Mouse (Mus musculus) retina, postnatal 1 day (tissue): Measurements from ENCODE around the gene Ndufs8.
A peak's percentile ranks its signal among the peaks of the same experiment; 100 is the strongest.
"Not testable (repeated sequence)": the region's sequence is repeated elsewhere in the genome, so short reads cannot be mapped to it uniquely, and the experiment has no call there.

Experiments
- DNase-seq: peaks from one replicate; pipeline ENCODE4 v3.0.0-alpha.2; 2012

Ndufs8 gene

DNA sequence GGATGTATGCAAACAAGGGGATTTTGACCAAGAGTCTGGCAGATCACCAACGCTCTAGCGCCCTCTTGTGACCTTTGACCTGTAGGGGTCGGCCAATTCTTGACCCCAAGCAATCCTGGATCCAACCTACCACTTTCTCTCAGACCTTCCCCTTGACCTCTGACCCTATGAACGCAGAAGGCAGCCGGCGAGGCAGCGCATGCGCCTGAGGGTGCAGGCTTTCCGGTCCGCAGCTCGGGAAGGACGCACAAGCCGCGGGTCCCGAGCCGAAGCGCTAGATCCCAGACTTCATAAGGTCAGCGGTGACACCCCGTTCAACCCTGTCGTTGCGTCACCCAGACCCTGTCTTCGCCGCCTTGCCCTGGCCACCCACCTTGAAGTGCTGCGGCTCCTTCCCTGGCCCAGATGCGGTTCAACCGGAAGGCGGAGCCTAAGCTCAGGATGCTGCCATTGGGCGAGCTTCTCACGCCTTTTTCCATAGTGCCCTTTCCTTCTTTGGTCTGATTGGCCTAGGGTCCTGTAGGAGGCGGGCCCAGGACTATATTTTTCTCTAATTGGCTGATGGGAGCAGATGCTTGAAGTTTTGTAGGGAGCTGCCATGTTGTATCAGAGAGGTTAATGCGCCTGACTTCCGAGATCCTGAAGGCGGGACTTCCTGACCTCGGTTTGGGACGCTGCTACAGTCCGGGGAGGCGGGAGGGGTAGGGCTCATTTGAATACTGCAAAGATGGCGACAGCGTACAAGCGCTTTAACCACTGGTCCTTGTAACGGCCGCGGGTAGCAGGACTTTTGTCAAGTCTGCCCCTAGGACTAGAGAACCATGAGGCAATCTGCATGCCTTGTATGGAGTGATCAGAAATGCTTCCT, at the start of gene Ndufs8:
Gene Ndufs8, minus strand, starts transcription at position 438 of the 868 bp plus-strand sequence.
- DNase-seq = peak; percentile 100

DNA sequence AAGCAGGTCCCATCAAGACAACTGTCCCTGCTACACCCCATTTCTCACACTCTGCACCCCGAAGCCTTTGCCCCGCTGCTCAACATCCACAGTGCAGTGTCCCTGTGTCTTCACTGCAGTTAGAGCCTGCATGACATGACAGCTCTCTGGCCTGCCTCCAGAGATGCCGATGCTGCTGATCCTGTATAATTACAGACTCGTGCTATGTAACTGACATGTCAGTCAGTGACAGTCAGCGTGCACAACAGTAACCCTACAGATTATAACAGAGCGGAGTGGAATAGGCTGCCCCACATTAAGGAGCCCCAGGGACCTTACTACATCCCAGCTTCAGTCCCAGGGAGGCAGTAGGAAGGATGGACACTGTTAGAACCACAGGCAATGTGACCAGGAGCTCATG, 49.2 kb upstream of the Ndufs8 start:
- DNase-seq = not testable (repeated sequence)

DNA sequence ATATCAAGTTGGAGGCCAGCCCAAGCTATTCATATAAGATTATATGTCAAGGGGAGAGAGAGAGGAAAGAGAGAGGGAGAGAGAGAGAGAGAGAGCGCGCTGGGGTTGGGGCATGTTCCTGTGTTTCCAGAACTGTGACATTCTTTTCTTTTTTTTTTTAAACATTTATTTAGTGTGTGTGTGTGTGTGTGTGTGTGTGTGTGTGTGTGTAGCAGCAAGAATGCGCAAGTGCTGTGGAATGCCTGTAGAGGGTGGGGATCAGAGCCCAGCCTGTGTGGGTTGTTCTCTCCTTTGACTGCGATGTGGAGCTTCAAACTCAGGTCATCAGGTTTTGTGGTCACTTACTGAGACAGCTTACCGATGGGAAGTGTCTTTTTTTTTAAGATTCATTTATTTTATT, 47.6 kb upstream of the Ndufs8 start:
- no peak for DNase-seq

DNA sequence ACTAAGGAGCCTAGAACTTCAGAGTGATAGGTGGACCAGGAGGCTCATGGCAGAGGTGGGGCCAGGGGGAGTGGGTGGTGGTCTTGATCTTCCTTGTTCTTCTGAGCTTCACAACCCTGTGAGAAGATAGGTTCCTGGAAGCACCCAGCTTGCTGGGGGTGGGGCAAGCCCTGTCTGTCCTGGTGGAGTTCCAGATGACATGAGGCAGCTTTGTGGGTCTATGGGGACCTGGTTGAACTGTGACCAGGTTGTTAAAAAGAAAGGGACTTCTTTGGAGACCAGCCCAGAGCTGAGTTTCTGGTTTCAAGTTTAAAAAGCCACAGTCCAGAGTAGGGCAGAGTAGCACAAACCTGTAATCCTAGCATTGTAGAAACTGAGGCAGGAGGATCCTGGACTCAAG, 46.5 kb upstream of the Ndufs8 start:
- DNase-seq = no peak

DNA sequence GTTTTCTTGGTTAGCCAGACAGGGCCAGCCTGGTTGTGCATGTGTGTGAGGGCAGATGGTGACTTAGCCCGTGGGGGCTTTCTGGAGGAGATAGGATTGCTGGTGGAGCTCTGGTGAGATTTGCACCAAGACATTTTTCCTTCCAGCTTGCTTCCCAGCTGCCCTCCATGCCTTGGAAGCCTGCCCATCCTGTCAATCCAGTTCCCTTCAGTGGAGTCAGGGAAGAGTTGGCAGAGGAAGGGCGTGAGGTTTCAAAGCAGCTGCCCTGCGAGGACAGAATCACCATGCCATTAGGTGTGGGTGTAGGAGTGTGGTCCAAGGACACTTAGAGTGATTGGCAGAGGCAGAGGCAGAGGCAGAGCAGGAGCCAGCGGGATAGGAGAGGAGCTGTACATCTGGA, 45.9 kb upstream of the Ndufs8 start, which contains the start of gene Aldh3b3:
Gene Aldh3b3, plus strand, starts transcription at position 176 of the 400 bp plus-strand sequence.
- no peak for DNase-seq

DNA sequence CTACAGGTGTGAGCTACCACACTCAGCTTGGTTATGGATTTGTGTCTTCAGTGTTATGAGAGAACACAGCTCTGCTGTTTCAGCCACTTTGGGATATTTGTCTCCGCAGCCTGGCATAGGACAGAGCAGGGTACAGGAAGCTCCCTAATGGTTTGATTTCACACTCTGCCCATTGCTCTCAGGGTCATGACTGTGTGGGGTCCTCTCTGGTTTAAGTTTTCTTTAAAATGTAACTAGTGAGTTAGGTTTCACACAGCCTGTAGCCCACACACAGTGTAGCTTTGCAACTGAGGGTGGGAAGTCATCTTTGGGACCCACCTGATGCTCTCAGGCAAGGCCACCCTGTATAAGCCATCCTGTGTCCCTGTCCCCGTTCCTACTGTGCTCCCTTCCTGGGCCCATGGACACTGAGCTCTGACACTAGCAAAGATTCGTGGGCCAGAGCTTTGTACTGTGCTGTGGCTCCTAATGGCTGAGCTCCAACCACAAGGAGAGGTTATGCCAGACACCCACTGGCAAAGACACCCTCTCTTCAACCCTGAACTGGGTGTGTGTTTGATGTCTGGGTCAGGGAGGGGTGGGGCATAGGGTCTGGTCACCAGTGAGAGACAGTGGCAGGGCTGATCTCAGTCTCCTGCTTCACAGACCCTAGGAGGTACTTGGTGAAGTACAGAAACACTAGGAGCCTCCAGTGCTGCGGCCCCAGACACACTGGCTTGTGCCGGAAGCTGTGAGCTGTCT, 44.9 kb upstream of the Ndufs8 start:
- not testable (repeated sequence) for DNase-seq

DNA sequence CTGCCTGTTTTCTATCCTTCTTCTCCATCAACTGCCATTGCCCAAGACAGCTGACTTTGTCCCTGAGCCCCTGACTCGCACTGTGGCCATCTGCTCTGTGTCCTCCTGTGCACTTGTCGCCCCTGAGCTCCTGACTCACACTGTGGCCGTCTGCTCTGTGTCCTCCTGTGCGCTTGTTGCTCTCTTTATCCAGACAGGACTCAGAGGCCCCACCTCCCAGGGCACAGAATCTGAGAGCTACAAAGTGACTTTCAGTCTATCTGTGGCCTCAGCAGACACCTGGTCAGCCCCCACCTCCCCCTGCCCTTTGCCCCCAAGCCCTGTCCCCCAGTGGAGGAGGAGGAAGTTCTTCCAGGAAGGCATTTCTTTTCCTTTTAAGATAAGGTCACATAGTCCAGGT, 43.2 kb upstream of the Ndufs8 start:
- DNase-seq = peak; percentile 18

DNA sequence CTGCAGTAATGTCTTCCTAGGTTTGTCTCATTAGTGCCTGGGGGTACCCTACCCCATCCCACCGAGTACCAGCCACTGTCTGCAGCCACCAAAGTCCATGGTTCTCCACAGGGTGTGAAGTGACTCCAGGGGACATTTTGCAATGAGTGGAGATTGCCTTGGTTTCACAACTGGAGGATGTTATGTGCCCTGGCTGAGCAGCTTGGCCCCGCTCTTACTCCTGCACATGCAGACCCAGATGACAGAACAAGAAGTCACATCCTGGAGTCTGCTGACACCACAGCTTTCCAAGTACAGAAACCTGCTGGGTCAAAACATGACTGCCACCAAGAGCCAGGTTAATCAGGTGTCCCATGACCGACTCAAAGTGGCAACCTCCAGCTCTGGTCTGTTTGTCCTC, 42.5 kb upstream of the Ndufs8 start:
- no peak for DNase-seq

DNA sequence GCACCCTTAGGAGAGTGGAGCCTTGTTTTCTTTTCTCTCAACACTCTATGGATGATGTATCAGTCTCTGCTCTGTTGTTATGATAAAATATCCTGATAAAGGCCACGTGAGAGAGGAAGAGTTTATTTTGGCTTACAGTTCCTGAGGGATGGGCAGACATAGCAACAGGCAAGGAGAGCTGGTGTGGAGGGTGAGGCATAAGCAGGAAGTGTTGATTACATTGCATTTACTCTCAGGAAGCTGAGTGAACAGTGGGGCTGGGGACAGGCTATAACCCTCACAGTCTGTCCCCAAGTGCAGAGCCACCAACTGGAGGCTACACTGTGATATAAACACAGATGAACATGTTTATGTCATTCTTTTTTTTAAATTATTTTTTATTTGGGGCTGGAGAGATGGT, 39.5 kb upstream of the Ndufs8 start:
- DNase-seq = no peak

DNA sequence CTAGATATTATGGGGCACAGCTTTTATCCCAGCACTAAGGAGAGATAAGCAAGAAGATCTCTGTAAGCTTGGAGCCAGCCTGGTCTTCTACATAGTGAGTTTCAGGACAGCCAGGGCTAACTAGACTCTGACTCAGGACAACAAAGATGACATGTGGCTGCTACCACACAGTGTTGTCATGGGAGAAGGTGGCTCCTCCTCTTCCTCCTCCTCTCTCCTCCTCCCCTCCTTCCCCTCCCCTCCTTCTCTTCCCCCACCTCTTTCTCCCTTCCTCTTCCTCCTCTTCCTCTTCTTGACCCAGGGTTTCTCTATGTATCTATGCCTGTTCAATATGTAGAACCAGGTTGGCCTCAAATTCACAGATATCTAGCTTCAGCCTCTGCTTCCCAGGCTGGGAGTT, 38.9 kb upstream of the Ndufs8 start:
- DNase-seq = no peak

DNA sequence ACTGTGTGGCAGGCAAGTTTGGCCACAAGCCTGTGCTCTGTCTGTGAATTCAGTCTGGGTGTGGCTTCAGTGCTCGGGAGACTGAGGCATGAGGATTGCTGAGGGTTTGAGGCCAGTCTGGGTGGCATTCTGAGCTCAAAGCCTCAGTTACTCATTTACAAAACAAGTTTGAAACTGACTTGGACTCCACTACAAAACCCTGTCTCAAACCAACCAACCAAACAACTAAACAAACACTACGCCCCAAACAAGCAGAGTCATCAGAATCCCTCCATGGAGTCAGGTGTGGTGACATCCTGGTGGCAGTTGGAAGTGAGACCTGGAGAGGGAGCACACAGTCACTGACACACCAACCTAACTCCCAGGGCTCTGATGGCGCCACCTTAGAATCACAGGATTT, 37.8 kb upstream of the Ndufs8 start:
- no peak for DNase-seq

DNA sequence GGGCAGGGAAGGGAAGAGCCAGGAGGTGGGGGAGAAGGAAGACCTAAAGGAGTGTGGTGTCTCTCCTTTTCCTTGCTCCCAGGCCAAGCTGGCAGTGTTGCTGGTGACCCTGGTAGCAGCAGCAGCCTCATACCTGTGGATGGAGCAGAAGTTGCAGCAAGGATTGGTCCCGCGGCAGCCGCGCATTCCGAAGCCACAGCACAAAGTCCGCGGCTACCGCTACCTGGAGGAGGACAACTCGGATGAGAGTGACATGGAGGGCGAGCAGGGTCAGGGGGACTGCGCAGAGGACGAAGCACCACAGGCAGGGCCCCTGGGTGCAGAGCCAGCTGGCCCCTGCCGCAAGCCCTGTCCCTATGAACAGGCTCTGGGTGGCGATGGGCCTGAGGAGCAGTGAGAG, 36.0 kb upstream of the Ndufs8 start:
- DNase-seq = no peak

DNA sequence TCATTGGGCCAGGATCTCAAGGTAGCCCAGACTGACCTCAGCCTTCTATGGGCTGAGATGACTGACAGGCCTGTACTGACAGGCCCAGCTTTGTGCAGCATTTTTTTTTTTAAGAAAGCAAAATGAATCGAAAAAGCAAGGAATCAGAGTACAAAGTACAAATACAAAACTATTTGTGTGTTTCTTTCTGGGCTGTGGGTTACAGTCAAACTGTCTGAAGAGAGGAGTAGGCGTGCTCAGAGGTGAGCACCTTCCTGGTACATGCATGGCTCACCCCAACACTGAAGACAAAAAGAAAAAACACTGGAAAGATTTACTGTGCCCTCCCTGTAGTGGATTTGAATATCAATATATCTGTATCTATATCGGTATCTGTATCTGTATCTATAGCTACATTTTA, 35.2 kb upstream of the Ndufs8 start:
- no peak for DNase-seq

DNA sequence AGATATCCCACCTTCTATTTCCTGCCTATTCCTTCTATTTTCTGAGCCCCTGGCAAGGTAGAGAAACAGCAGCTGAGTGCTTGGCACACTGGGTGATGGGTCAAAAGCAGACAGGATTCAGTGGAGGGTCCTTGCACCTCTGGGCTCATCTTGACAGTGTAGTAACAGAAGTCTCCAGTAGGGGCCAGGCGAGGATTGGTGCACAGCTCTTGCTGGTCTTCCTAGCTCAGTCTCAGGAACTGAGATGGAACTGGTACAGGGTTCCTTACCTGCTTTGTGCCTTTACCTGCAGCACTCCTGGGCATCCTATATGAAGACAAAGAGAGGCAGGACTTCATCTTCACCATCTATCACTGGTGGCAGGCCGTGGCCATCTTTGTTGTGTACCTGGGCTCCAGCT, 34.1 kb upstream of the Ndufs8 start:
- peak; percentile 80 for DNase-seq

DNA sequence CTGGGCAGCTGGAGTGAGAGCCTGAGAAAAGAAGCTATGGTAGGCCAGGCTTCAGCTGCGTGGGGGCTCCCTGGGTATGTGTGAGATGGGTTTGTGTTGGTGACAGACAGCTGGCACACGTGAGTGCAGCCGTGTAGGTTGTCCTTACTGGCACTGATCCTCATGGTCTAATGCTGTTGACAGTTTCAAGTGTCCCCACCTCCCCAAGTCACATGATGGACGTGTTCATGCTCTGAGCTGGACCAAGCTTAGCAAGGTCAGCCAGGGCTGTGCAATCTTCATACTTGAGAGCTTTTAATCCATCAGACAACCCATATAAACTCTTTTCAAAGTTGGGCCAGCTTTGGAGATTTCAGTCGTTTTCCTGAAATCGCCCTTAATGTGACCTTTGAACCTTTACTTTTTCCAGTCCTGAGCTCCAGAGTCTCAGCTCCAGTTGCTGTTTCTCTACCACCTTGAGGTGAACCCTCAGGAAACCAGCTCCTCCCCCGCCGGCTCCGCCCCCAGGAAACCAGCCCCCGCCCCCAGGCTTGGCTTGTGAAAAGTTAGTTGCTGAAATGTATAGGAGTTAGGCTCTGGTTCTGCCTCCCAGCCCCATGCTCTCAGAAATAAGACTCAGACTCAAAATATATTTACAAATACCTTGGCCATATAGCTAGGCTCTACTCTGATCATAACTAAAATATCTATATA, 33.4 kb upstream of the Ndufs8 start:
- no peak for DNase-seq

DNA sequence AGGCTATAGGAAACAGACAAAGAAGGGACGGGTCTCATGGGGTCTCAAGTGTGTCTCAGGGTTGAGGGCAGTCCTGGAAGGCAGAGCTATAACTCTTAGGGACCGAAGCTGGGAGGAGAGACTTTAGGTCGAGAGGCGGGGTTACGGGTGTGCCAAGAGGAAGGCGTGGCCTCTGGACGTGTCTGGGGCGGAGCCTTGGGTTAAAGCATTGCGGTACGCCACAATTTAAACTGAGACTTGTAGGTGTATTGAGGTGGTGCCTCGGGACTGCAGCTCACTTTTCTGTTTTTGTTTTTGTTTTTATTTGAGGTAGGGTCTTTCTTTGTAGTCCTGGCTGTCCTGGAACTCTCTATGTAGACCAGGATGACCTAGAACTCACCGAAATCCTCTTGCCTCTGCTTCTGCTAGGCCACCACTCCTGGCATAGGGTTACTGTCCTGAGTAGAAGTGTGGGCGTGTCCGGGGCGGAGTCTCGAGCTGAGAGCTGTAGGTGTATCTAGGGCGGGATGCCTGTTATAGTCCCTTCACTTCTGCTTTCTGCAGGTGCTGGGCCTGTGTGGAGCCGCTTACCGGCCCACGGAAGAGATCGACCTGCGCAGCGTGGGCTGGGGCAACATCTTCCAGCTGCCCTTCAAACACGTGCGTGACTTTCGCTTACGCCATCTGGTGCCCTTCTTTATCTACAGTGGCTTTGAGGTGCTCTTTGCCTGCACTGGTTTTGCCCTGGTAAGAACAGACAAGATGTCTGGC, 30.6 kb upstream of the Ndufs8 start:
- no peak for DNase-seq

DNA sequence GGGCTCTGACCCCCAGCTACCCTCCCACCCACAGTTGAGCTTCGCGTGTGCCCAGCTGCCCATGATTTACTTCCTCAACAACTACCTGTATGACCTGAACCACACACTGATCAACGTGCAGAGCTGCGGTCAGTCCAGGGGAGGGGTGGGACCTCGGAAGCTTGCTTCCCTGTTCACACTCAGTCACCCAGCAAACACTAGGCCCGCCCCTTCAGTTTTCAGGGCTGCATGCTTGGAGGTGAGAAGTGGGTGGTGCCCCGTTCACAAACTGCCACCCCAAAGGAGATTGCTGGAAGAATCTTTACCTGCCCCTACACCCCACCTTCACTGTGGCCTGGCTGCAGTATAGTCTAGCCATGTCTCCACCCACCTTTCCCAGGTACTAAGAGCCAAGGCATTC, 29.7 kb upstream of the Ndufs8 start:
- DNase-seq = no peak

DNA sequence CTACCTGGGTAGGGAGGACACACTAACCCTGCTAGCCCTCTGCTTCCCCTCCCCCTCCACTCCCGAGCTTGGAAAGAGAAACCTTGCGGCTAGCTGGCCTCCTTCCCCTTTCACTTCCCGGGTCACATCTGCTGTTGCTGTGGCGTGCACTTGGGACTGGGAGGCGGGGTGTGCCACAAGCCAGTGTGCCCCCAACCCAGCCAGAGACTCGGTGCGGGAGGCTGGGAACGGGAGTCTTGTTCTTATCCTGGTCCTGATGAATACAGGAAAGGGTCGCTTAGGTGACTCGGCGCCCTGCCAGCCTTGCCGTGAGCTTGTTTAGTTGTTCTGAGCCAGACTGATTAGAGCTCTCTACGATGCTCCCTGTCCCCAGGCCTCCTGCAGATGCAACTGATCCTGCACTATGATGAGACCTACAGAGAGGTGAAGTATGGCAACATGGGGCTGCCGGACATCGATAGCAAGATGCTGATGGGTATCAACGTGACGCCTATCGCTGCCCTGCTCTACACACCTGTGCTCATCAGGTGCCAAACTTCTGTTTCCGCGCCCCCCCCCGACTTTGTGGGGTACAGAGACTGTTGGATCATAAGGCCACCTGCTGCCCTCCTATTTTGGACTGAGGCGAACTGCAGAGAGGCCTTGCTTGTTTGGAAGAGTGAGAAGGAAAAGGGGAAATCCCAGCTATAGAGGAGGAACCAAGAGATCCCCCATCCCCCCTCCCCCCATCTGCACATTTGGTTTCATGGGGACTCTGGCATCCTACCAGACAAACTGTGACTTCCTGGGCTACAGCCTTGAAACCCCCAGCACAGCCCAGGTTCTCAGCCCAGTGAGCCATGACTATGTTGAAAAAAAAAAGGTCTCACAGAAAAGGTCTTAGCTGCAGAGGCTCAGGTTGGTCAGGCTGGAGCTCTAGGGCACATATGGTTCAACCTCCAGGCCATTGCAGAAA, 23.6 kb upstream of the Ndufs8 start:
- DNase-seq = peak; percentile 67

DNA sequence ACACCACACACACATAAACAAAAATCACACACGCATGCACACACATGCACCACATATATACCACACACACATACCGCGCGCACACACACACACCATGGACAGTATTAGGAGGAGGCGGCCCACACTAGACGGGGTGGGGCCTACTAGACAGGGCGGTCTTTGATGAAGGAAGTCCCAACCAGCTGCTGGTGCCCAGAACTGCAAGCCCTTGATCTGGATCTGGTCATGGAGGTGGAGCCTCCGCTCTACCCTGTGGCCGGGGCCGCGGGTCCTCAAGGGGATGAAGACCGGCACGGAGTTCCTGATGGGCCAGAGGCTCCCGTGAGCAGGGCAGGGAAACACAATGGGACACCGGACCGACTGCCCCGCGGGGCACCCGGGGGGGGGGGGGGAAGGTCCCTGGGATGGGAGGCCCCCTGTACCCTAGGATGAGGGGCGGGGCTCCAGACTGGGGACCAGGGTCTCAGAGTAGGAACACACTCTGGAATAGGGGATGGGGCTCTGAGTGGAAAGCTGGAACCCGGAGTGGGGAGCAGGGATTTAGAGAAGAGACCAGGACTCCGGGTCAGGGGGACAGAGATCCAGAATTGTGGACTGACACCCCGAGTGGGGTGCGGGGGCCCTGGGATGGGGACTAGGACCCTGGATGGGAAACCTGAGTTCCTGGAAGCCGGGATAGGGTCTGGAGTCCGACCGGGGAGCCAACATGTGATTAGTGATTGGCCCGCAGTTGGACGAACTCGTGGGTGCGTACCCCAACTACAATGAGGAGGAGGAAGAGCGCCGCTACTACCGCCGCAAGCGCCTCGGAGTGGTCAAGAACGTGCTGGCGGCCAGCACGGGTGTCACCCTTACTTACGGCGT, 22.7 kb upstream of the Ndufs8 start, which contains the start of gene Unc93b1:
Gene Unc93b1, plus strand, starts transcription at position 155 of the 864 bp plus-strand sequence.
- DNase-seq = peak; percentile 84

DNA sequence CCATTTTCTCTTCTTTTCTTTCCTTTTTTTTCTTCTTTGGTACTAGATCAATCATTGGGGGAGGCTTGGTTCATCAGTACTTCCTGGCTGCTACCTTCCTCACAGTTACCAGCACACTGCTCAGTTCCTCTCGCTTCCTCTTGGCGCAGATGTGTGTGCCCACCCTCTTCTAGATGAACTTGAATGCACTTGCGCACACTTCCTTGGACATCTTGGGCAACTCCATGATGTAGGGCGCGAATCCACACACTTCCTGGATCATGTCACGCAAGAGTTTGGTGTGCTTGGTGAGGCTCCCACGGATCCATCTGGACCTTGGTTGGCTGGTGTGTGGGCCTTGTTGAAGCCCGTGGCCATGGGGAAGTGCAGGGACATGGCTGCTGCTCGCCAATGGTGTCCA, 19.1 kb upstream of the Ndufs8 start:
- DNase-seq = no peak
